Mouse (Mus musculus): ENCODE data around the gene Ube2f. TPM values are rescaled to one million over a fixed set of nuclear protein-coding genes. Genes with fewer than 3 reads are reported as not detected.

Ube2f gene
- polyA plus RNA-seq, 1 experiment from 2014 or later: 87.1 TPM

- no peak for DNase-seq (ENCODE audit: low spot score)
- Histone ChIP-seq H3K27me3 (ENCODE audit: insufficient read depth, poor library complexity, severe bottlenecking) (no peaks in the 10 kb centered on the region), H3K4me3 (no peak overlapping the region), H3K27ac (no peak overlapping the region), H3K4me1 (replicated peaks) (no peaks in the 10 kb centered on the region), H3K36me3 (peaks cover 83% of the 10 kb centered on the region), H3K9me3 (no peaks in the 10 kb centered on the region)
- 93% methylated on average over 1 of the region's 1 CpGs for WGBS
Measured at GRCm38 (mm10) chr1:91279126-91279525, 29.0 kb downstream of the Ube2f start.

DNA sequence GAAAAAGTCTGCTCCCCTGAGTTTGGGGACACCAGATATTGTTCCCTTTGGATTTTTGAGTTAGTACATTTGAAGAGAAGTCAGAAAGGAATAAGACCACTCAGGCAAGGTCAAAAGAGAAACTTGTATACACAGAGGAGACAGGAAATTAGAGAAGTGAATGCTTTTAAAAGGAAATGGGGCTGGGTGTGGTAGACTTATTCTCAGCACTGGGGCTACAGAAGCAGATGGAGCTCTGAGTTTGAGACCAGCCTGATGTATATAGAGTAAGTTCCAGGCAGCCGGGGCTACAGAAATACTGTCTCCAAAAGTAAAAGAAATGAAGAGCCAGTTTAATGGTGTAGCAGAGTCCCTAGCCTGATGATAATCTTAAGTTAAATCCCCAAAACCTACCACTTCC, 32.5 kb downstream of the Ube2f start:
- DNase-seq (ENCODE audit: low spot score): no peak
- H3K27me3 ChIP-seq (ENCODE audit: insufficient read depth, poor library complexity, severe bottlenecking): no peaks in the 10 kb centered on the region
- 98% methylated on average over 1 of the region's 1 CpGs for WGBS
- H3K4me3 ChIP-seq: no peak overlapping the region
- no peak overlapping the region for H3K27ac ChIP-seq
- no peaks in the 10 kb centered on the region for H3K4me1 ChIP-seq (replicated peaks)
- no peaks in the 10 kb centered on the region for H3K9me3 ChIP-seq
- peaks cover 82% of the 10 kb centered on the region for H3K36me3 ChIP-seq

DNA sequence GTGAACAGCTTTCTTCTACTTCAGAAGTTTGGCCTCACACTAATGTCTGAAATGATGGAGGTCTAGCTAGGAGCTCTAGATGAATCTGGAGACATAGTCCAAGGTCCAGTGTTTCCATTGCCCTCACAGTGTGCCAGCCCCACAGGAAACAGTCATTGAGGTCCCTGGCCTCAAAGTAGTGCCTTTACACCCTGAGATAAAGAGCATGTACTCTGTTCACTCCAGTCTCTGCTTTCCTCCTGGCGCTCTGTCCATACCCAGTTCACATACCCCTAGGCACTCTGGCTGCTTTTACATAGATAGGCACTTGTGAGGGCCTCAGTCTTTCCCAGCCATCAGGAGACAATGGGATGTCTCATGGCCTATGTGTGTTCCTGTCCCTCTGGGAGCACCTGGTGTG, 39.3 kb downstream of the Ube2f start:
- Histone ChIP-seq H3K36me3 (peaks cover 67% of the 10 kb centered on the region), H3K27ac (no peak overlapping the region), H3K9me3 (no peaks in the 10 kb centered on the region), H3K27me3 (ENCODE audit: insufficient read depth, poor library complexity, severe bottlenecking) (no peaks in the 10 kb centered on the region), H3K4me1 (replicated peaks) (no peaks in the 10 kb centered on the region), H3K4me3 (no peak overlapping the region)
- no peak for DNase-seq (ENCODE audit: low spot score)
- 98% methylated on average over 1 of the region's 1 CpGs for WGBS

DNA sequence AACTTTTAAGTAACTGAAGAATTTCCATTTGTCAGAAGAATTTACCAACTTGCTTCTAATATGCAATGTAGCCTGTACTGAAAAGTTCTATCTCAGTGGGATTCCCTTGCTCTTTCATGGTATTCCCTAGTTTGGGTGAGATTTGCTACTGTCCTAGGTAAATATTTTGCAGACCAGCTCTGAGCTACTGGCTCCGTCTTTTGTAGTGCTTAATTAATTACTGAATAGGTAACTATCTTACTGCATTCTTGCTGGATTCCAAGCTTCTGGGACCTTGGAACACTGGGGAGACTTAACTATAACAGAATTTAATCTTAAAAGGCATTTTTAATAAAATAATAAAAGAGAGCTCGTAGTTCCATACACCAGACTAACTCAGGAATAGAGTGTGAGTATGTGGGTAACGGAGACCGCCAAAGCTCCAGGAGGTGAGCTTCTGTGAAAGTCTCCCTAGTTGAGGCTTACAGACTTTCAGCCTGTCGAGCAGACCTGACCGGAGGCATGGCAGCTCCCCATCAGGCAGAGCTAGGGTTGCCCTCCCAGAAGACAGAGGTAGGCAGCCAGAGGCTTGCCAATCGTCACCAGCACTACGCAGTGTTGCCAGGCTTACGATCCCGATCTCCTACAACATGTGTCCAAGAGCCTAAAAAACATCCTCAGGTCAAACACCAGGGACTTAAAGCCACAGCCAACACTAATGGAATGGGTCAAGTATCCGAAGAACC, 42.2 kb downstream of the Ube2f start:
- WGBS: 95% methylated on average over 11 of the region's 11 CpGs
- H3K36me3 ChIP-seq: peaks cover 51% of the 10 kb centered on the region
- no peak for DNase-seq (ENCODE audit: low spot score)
- no peak overlapping the region for H3K4me3 ChIP-seq
- H3K27me3 ChIP-seq (ENCODE audit: insufficient read depth, poor library complexity, severe bottlenecking): no peaks in the 10 kb centered on the region
- H3K9me3 ChIP-seq: no peaks in the 10 kb centered on the region
- H3K27ac ChIP-seq: no peak overlapping the region
- H3K4me1 ChIP-seq (replicated peaks): no peaks in the 10 kb centered on the region

DNA sequence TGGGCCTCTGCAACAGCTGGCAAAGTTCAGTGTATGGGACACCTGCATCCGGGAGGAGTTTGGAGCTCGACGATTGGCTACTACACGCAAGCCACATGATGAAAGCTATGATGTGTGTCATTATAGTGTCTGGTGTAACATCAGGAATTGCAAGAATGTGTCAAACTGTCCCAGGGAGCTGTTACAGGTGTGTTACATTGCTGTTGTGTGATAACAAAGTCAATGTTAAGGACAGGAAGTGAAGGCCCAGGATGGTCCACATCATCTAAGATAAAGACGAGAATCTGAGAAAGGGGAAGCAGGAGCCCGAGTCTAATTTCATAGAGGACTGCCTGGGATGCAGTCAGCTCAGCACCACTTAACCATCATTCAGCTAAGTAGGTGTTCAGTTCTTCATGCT, 45.4 kb downstream of the Ube2f start:
- no peak overlapping the region for H3K4me3 ChIP-seq
- H3K27ac ChIP-seq: no peak overlapping the region
- no peaks in the 10 kb centered on the region for H3K27me3 ChIP-seq (ENCODE audit: insufficient read depth, poor library complexity, severe bottlenecking)
- H3K36me3 ChIP-seq: peaks cover 24% of the 10 kb centered on the region
- no peak for DNase-seq (ENCODE audit: low spot score)
- no peaks in the 10 kb centered on the region for H3K9me3 ChIP-seq
- peaks cover 17% of the 10 kb centered on the region for H3K4me1 ChIP-seq (replicated peaks)
- 93% methylated on average over 6 of the region's 6 CpGs for WGBS

DNA sequence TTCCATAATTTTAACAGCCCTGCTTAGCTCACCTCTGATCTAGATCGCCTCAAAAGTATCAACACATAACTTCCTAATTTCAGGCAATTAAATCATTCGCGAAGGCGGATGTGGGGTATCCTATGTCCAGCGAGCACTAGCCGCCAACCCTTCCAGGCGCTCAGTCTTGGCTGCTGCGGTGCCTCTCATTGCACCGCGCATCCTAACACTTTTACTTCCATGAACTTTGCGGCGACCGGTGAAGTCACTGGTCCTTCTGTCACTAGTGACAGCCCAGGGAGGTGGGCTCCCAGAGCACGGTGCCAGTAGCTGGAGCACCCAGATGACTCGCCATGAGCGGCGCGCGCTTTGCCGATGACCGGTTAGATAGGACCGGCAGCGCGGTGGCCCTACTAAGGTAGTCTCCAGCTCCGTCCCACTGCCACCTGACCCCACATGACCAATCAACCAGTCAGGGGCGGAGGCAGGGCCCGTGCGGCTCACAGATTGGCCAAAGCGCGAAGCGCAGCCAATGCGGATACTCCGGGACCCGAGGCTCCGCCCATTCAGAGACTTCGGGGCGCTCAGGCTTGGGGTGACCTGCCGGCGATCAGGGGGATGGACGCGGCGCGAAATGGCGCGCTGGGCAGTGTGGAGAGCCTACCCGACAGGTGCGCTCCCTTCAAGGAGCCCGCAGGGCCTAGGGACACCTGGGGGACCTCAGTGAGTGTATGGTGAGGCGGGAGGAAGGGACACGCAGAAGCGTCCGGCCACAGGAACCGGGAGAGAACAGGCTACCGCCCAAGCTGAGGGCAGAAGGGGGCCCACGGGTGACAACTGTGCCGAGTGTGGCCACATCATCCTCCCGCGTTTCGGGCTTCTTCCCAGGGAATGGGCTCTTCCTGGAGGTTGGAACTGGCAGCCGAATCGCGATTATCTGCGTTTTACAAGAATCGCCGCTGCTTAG, 48.0 kb downstream of the Ube2f start, which contains the start of gene Scly:
Scly (plus strand) TSS at position 540 of the 946 bp plus-strand sequence.
- Histone ChIP-seq H3K27me3 (ENCODE audit: insufficient read depth, poor library complexity, severe bottlenecking) (no peaks in the 10 kb centered on the region), H3K9me3 (no peaks in the 10 kb centered on the region), H3K4me3 (peak within 1 kb of the TSS; percentile 76), H3K36me3 (peaks cover 23% of the 10 kb centered on the region), H3K27ac (peak within 1 kb of the TSS; percentile 87), H3K4me1 (replicated peaks) (peaks cover 17% of the 10 kb centered on the region)
- peak; percentile 91 for DNase-seq (ENCODE audit: low spot score)
- under 1% methylated on average over 64 of the region's 65 CpGs for WGBS

GRCm38 (mm10) chr1:91299026-91299706, 49.1 kb downstream of the Ube2f start:
- Histone ChIP-seq H3K27ac (peak overlapping the region; percentile 87; the same call in 1 of the 2 replicates), H3K4me1 (replicated peaks) (peaks cover 17% of the 10 kb centered on the region)
- DNase-seq (ENCODE audit: low spot score): no peak

DNA sequence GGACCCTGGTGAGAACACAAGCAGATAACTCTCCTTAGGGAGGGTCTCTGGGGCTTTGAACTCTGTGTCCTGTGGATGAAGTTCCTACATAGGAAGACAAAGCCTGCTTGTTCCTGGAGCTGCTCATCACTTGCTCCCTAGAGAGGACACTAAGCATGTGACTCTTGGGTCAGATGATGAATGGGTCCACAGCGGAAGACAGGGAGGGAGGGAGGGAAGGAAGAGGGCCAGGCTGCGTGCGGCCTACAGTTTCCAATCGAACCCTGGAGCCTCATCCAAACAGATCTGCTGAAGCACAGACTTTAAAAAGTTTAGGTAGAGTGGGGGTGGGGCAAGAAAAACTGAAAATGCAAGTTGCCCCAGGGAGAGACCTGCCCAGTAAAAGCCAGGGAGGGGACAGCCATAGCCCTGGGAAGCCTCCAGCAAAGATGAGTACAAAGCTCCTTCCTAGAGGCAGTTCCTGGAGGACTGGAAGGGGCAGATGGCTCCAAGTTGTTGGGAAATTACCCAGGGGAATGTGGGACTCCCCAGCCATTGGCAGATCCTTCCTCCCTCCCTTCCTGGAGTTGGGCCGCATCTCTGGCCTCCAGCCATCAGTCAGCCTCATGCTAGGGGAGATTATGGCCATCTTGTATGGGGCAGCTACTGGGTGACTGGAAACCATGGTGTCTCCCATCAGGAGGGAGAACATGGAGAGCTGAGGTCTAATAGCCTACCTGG, 49.8 kb downstream of the Ube2f start:
- Histone ChIP-seq H3K9me3 (no peaks in the 10 kb centered on the region), H3K4me1 (replicated peaks) (peaks cover 17% of the 10 kb centered on the region), H3K27ac (no peak overlapping the region), H3K36me3 (peaks cover 33% of the 10 kb centered on the region), H3K4me3 (no peak overlapping the region), H3K27me3 (ENCODE audit: insufficient read depth, poor library complexity, severe bottlenecking) (no peaks in the 10 kb centered on the region)
- WGBS: 67% methylated on average over 5 of the region's 5 CpGs
- no peak for DNase-seq (ENCODE audit: low spot score)

More at GRCm38 (mm10) chr1:91299026-91299706, 49.1 kb downstream of the Ube2f start:
- no peaks in the 10 kb centered on the region for H3K9me3 ChIP-seq
- H3K36me3 ChIP-seq: peaks cover 30% of the 10 kb centered on the region
- peak overlapping the region; percentile 76 for H3K4me3 ChIP-seq
- no peaks in the 10 kb centered on the region for H3K27me3 ChIP-seq (ENCODE audit: insufficient read depth, poor library complexity, severe bottlenecking)
- WGBS: 81% methylated on average over 13 of the region's 13 CpGs

DNA sequence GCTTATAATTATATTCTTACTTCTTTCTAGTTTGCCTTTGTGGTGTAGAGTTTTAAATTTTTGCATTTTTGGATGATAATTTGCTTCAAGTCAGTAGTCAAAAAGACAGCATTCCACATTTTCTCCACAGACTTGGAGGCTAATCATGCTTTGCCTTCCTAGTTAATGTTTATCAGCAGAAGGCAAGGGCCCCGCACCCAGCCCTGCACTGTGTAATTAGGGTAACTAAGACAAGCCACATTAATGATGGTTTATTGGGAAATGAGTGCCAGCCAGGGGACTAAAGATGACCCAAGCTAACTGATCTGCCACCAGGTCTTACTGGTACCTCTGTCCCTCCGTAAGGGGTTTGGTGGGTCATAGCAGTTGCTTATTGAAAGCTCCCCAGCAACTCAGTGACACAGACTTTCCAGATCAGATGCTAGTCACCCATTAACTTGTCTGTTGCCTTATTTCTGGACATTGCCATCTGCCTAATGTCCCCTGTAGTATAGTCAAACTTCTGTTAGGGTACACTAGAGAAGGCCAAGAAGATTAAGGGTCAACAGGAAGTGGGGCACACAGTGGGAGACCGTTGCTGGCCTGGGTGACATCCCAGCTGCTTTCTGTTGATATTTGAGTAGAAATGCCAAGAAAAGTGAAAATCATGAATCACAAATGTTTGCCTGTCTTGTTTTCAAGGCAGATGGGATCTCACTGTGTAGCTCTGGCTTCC, 51.3 kb downstream of the Ube2f start:
- no peak overlapping the region for H3K4me3 ChIP-seq
- no peak for DNase-seq (ENCODE audit: low spot score)
- H3K27me3 ChIP-seq (ENCODE audit: insufficient read depth, poor library complexity, severe bottlenecking): no peaks in the 10 kb centered on the region
- 81% methylated on average over 3 of the region's 3 CpGs for WGBS
- no peaks in the 10 kb centered on the region for H3K9me3 ChIP-seq
- H3K27ac ChIP-seq: no peak overlapping the region
- H3K4me1 ChIP-seq (replicated peaks): peaks cover 17% of the 10 kb centered on the region
- H3K36me3 ChIP-seq: peaks cover 37% of the 10 kb centered on the region

DNA sequence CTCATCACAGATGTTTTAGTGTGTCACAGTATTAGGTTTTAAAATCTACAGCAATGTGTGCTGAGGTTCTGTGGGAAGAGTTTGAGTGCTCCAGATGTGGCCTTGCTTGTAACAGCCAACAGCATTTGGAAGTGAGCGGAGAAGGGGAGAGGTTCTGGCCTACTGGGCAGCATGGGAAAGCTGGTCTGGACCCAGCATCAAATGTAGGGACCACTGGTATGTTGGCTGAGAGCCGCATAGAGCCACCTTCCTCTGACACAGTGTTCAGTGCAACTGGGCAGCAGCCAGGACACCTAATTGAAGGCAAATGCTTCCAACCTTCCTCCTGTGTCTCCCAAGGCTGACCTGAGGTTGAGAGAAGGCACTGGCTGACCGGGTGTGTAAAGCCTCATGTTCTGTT, 51.9 kb downstream of the Ube2f start:
- DNase-seq (ENCODE audit: low spot score): no peak

GRCm38 (mm10) chr1:91304621-91305020, 54.5 kb downstream of the Ube2f start:
- H3K36me3 ChIP-seq: peaks cover 66% of the 10 kb centered on the region
- WGBS: 92% methylated on average over 4 of the region's 4 CpGs

More for the DNA sequence above, 51.9 kb downstream of the Ube2f start:
- Histone ChIP-seq H3K27ac (no peak overlapping the region), H3K36me3 (peaks cover 42% of the 10 kb centered on the region), H3K4me3 (no peak overlapping the region), H3K9me3 (no peaks in the 10 kb centered on the region), H3K27me3 (ENCODE audit: insufficient read depth, poor library complexity, severe bottlenecking) (no peaks in the 10 kb centered on the region), H3K4me1 (replicated peaks) (peaks cover 17% of the 10 kb centered on the region)
- WGBS: 90% methylated on average over 3 of the region's 3 CpGs

More at GRCm38 (mm10) chr1:91304621-91305020, 54.5 kb downstream of the Ube2f start:
- Histone ChIP-seq H3K4me3 (no peak overlapping the region), H3K27me3 (ENCODE audit: insufficient read depth, poor library complexity, severe bottlenecking) (no peaks in the 10 kb centered on the region), H3K9me3 (no peaks in the 10 kb centered on the region), H3K4me1 (replicated peaks) (peaks cover 7% of the 10 kb centered on the region), H3K27ac (no peak overlapping the region)
- no peak for DNase-seq (ENCODE audit: low spot score)
